Mouse (Mus musculus) brain, embryonic 14.5 days (tissue): ENCODE results near the gene Defb36.

Experiments
- CTCF ChIP-seq: fragments of 200-500 bp; IDR thresholded peaks from 2 replicates; pipeline ENCODE4 v1.5.1; 2012; ENCODE audit warnings: inconsistent platforms, mild to moderate bottlenecking, moderate library complexity, borderline replicate concordance; ENCODE audit not compliant: insufficient read depth, insufficient read length; ENCODE audit errors: extremely low read depth
- POLR2A ChIP-seq: fragments of 200-500 bp; IDR thresholded peaks from 2 replicates; pipeline ENCODE4 v1.6.1; 2012; ENCODE audit warnings: mild to moderate bottlenecking, inconsistent platforms, borderline replicate concordance; ENCODE audit not compliant: poor library complexity, insufficient read depth, insufficient read length, severe bottlenecking; ENCODE audit errors: extremely low read depth

- no peak for TF ChIP-seq POLR2A
- TF ChIP-seq CTCF: peak; percentile 37; the same call in 1 of the 2 replicates
Observed at GRCm38 (mm10) chr2:152617374-152617773, 13.2 kb downstream of the Defb36 start.
